Mouse (Mus musculus) CH12.LX (cell line): ENCODE data around the gene Eml6. TPM values are rescaled to one million over a fixed set of nuclear protein-coding genes. Genes with fewer than 3 reads are reported as not detected.

Source experiments
- DNase-seq: peaks from one replicate; pipeline ENCODE4 v3.0.0-alpha.2; 2013; ENCODE audit errors: extremely low read depth
- H3K27ac ChIP-seq: 2 replicates; pipeline ENCODE4 v1.5.1; 2012; ENCODE audit warnings: low read depth, mild to moderate bottlenecking, control low read depth, moderate library complexity; ENCODE audit not compliant: insufficient read depth
- H3K27me3 ChIP-seq: replicated peaks from 2 replicates; pipeline ENCODE3; 2012; ENCODE audit warnings: inconsistent platforms
- H3K36me3 ChIP-seq, 2 experiments: replicated peaks in 1 of 2; 2 replicates each; pipeline versions ENCODE3 to v1.6.1; 2012; ENCODE audit warnings: inconsistent platforms in 1 of 2, low read length in 1 of 2, mild to moderate bottlenecking in 1 of 2, mixed read lengths in 1 of 2, moderate library complexity in 1 of 2; ENCODE audit not compliant: control insufficient read depth in 1 of 2, insufficient read depth in 1 of 2
- H3K4me1 ChIP-seq, 2 experiments: 2 replicates each; pipeline ENCODE4 v1.6.1; 2012; ENCODE audit warnings: inconsistent platforms in 1 of 2, moderate library complexity in 1 of 2; ENCODE audit not compliant: insufficient read depth in 2 of 2, control insufficient read depth in 1 of 2
- H3K4me2 ChIP-seq: 2 replicates; pipeline ENCODE4 v1.6.1; 2012; ENCODE audit warnings: low read depth, mild to moderate bottlenecking, control low read depth; ENCODE audit not compliant: poor library complexity, insufficient read depth, severe bottlenecking
- H3K4me3 ChIP-seq, 3 experiments: fragments of 150-350 bp in 1 of 3; sonication (generic) in 1 of 3; replicated peaks in 1 of 3; 2 replicates each; pipeline versions ENCODE3 to v1.5.1; 2011 to 2012; ENCODE audit warnings: low read depth in 2 of 3, low read length in 2 of 3, mild to moderate bottlenecking in 2 of 3, moderate library complexity in 2 of 3, control low read depth in 1 of 3, improper control_type of control experiment in 1 of 3, inconsistent platforms in 1 of 3, mixed read lengths in 1 of 3; ENCODE audit not compliant: poor library complexity in 1 of 3
- H3K79me2 ChIP-seq: replicated peaks from 2 replicates; pipeline ENCODE4 v1.6.1; 2012; ENCODE audit warnings: mild to moderate bottlenecking, moderate library complexity; ENCODE audit not compliant: control insufficient read depth, poor library complexity, insufficient read depth, severe bottlenecking; ENCODE audit errors: extremely low read depth
- H3K9ac ChIP-seq: 2 replicates; pipeline ENCODE4 v1.6.1; 2012; ENCODE audit warnings: low read depth, mild to moderate bottlenecking, control low read depth, moderate library complexity; ENCODE audit not compliant: insufficient read depth
- H3K9me3 ChIP-seq: replicated peaks from 2 replicates; pipeline ENCODE3; 2012; ENCODE audit warnings: low read length, inconsistent platforms, mixed read lengths
- BHLHE40 ChIP-seq: IDR thresholded peaks from 2 replicates; pipeline ENCODE4 v1.6.1; 2011; ENCODE audit warnings: mild to moderate bottlenecking, low read depth, low read length, improper control_type of control experiment
- CHD1 ChIP-seq: IDR thresholded peaks from 2 replicates; pipeline ENCODE4 v1.6.1; 2012; ENCODE audit warnings: low read depth, low read length, improper control_type of control experiment, inconsistent platforms
- CHD2 ChIP-seq: IDR thresholded peaks from 2 replicates; pipeline ENCODE4 v1.6.1; 2011; ENCODE audit warnings: low read length, improper control_type of control experiment
- CTCF ChIP-seq, 2 experiments: IDR thresholded peaks in 1 of 2; conservative IDR thresholded peaks in 1 of 2; 2 replicates each; pipeline ENCODE4 v1.5.1; 2011 to 2012; ENCODE audit warnings: low read depth in 2 of 2, low read length in 2 of 2, improper control_type of control experiment in 1 of 2, inconsistent platforms in 1 of 2, mild to moderate bottlenecking in 1 of 2, moderate library complexity in 1 of 2
- ELF1 ChIP-seq: IDR thresholded peaks from 2 replicates; pipeline ENCODE4 v1.6.1; 2014; ENCODE audit warnings: low read depth, mild to moderate bottlenecking, inconsistent platforms, low read length, improper control_type of control experiment
- EP300 ChIP-seq: IDR thresholded peaks from 2 replicates; pipeline ENCODE4 v1.6.1; 2011; ENCODE audit warnings: low read length, improper control_type of control experiment
- IRF4 ChIP-seq: IDR thresholded peaks from 2 replicates; pipeline ENCODE4 v1.6.1; 2014; ENCODE audit warnings: low read depth, mild to moderate bottlenecking, inconsistent platforms, low read length, improper control_type of control experiment
- JUN ChIP-seq: IDR thresholded peaks from 2 replicates; pipeline ENCODE4 v1.6.1; 2011; ENCODE audit warnings: low read depth, mild to moderate bottlenecking, low read length, improper control_type of control experiment, moderate library complexity; ENCODE audit not compliant: insufficient read depth
- KAT2A ChIP-seq: IDR thresholded peaks from 2 replicates; pipeline ENCODE4 v1.6.1; 2012; ENCODE audit warnings: low read length, improper control_type of control experiment, inconsistent platforms; ENCODE audit not compliant: insufficient replicate concordance
- MAFK ChIP-seq: IDR thresholded peaks from 2 replicates; pipeline ENCODE4 v1.6.1; 2011; ENCODE audit warnings: low read length, improper control_type of control experiment; ENCODE audit not compliant: insufficient replicate concordance
- MAZ ChIP-seq: IDR thresholded peaks from 2 replicates; pipeline ENCODE4 v1.6.1; 2012; ENCODE audit warnings: low read depth, mild to moderate bottlenecking, inconsistent platforms, low read length, improper control_type of control experiment, moderate library complexity
- MEF2A ChIP-seq: IDR thresholded peaks from 2 replicates; pipeline ENCODE4 v1.6.1; 2014; ENCODE audit warnings: low read depth, mild to moderate bottlenecking, inconsistent platforms, low read length, improper control_type of control experiment, borderline replicate concordance
- MYC ChIP-seq: IDR thresholded peaks from 2 replicates; pipeline ENCODE4 v1.6.1; 2011; ENCODE audit warnings: low read depth, mild to moderate bottlenecking, improper control_type of control experiment, low read length
- NELFE ChIP-seq: IDR thresholded peaks from 2 replicates; pipeline ENCODE4 v1.6.1; 2011; ENCODE audit warnings: low read depth, low read length, improper control_type of control experiment
- NRF1 ChIP-seq: IDR thresholded peaks from 2 replicates; pipeline ENCODE4 v1.6.1; 2014; ENCODE audit warnings: low read depth, mild to moderate bottlenecking, inconsistent platforms, low read length, improper control_type of control experiment, moderate library complexity
- PAX5 ChIP-seq: IDR thresholded peaks from 2 replicates; pipeline ENCODE4 v1.6.1; 2012; ENCODE audit warnings: low read length, inconsistent platforms, mixed read lengths
- POLR2AphosphoS2 ChIP-seq: IDR thresholded peaks from 2 replicates; pipeline ENCODE4 v1.6.1; 2011; ENCODE audit warnings: low read depth, low read length, improper control_type of control experiment
- RAD21 ChIP-seq: IDR thresholded peaks from 2 replicates; pipeline ENCODE4 v1.6.1; 2011; ENCODE audit warnings: low read depth, mild to moderate bottlenecking, low read length, improper control_type of control experiment, moderate library complexity
- RCOR1 ChIP-seq: conservative IDR thresholded peaks from 2 replicates; pipeline ENCODE4 v1.6.1; 2012; ENCODE audit warnings: low read depth, mild to moderate bottlenecking, inconsistent platforms, low read length, improper control_type of control experiment
- SIN3A ChIP-seq: IDR thresholded peaks from 2 replicates; pipeline ENCODE4 v1.6.1; 2012; ENCODE audit warnings: low read length, improper control_type of control experiment, inconsistent platforms
- SMC3 ChIP-seq: IDR thresholded peaks from 2 replicates; pipeline ENCODE4 v1.6.1; 2011; ENCODE audit warnings: low read depth, low read length, improper control_type of control experiment
- TBP ChIP-seq: conservative IDR thresholded peaks from 2 replicates; pipeline ENCODE4 v1.6.1; 2011; ENCODE audit warnings: low read depth, low read length, improper control_type of control experiment
- TCF12 ChIP-seq: IDR thresholded peaks from 2 replicates; pipeline ENCODE4 v1.6.1; 2014; ENCODE audit warnings: low read depth, mild to moderate bottlenecking, inconsistent platforms, low read length, improper control_type of control experiment
- UBTF ChIP-seq: IDR thresholded peaks from 2 replicates; pipeline ENCODE4 v1.6.1; 2012; ENCODE audit warnings: low read depth, mild to moderate bottlenecking, inconsistent platforms, low read length, improper control_type of control experiment, moderate library complexity
- USF1 ChIP-seq: IDR thresholded peaks from 2 replicates; pipeline ENCODE4 v1.6.1; 2014; ENCODE audit warnings: low read depth, mild to moderate bottlenecking, inconsistent platforms, low read length, improper control_type of control experiment
- ZC3H11A ChIP-seq: IDR thresholded peaks from 2 replicates; pipeline ENCODE4 v1.6.1; 2012; ENCODE audit warnings: low read depth, mild to moderate bottlenecking, inconsistent platforms, low read length, improper control_type of control experiment
- ZKSCAN1 ChIP-seq: IDR thresholded peaks from 2 replicates; pipeline ENCODE4 v1.6.1; 2012; ENCODE audit warnings: low read depth, inconsistent platforms, low read length, improper control_type of control experiment, borderline replicate concordance
- ZMIZ1 ChIP-seq: IDR thresholded peaks from 2 replicates; pipeline ENCODE4 v1.6.1; 2012; ENCODE audit warnings: low read depth, mild to moderate bottlenecking, inconsistent platforms, low read length, improper control_type of control experiment
- dilution Hi-C: fragments of 300-500 bp; cut with MboI; formaldehyde crosslinking; loops from 2 replicates; pipeline ENCODE4 v1.14.3; 2020; ENCODE audit warnings: low sequenced_read_pairs; ENCODE audit not compliant: extremely low pct_unique_long_range_greater_than_20kb, extremely low pct_ligation_motif_present
- in situ Hi-C: fragments of 300-500 bp; cut with MboI; formaldehyde crosslinking; loops from 3 replicates; pipeline ENCODE4 v1.14.3; 2019; ENCODE audit warnings: low sequenced_read_pairs, low pct_ligation_motif_present, low pct_unique_long_range_greater_than_20kb, mixed read lengths
- polyA plus RNA-seq: library from polyadenylated mRNA; unstranded; fragments of >175 nt; gene quantifications from 2 replicates; pipeline ENCODE4 v1.2.1, GENCODE M21; 2012; ENCODE audit warnings: low read depth; ENCODE audit not compliant: insufficient read length
- total RNA-seq, 2 experiments: library from RNA; depleted of rRNA; stranded (reverse); fragments of 300-350 nt in 1 of 2; fragments of >200 nt in 1 of 2; gene quantifications; 2 replicates each; pipeline ENCODE4 v1.2.3; 2012 to 2014

Eml6 gene
- total and polyA plus RNA-seq, 3 experiments, result 3.1 to 3.7 (median 3.2) TPM

GRCm38 (mm10) chr11:29694754-29695153 lies 331.1 kb downstream of the Eml6 start:
- Histone ChIP-seq H3K9me3 (no peaks in the 10 kb centered on the region), H3K4me1 (peaks cover 0 to 41% of the 10 kb centered on the region in 2 experiments; a peak in 2 of 4 replicates), H3K4me2 (no peak overlapping the region), H3K4me3 (peak overlapping the region in 2 of 3 experiments; percentile 63 to 87), H3K79me2 (peaks cover 33% of the 10 kb centered on the region), H3K27me3 (no peaks in the 10 kb centered on the region), H3K9ac (peak overlapping the region; percentile 67; the same call in 1 of the 2 replicates), H3K27ac (no peak overlapping the region), H3K36me3 (peaks cover 0 to 22% of the 10 kb centered on the region in 2 experiments)
- in situ Hi-C loops (loop anchor here (5.0 to 10.0 kb wide), 4 partner anchors 52 to 420 kb away; partner anchors contain the start of genes Clhc1 and Rps27a), dilution Hi-C loops (no loop called here)
- DNase-seq, result no peak
- TF ChIP-seq USF1 (no peak), CHD1 (peak; percentile 51; the same call in 1 of the 2 replicates), NRF1 (no peak)

GRCm38 (mm10) chr11:29693576-29694410 lies 332.0 kb downstream of the Eml6 start:
- peak overlapping the region; percentile 94 for H3K4me2 ChIP-seq
- H3K36me3 ChIP-seq, result peaks cover 0 to 20% of the 10 kb centered on the region in 2 experiments
- in situ Hi-C loops (loop anchor here (5.0 to 10.0 kb wide), 4 partner anchors 51 to 419 kb away; partner anchors contain the start of genes Clhc1 and Rps27a), dilution Hi-C loops (no loop called here)
- H3K9ac ChIP-seq, result peak overlapping the region; percentile 82
- peak overlapping the region; percentile 29; the same call in 1 of the 2 replicates for H3K27ac ChIP-seq
- peak overlapping the region; percentile 63 to 87 (median 74) for H3K4me3 ChIP-seq
- peak; percentile 90 for DNase-seq
- no peaks in the 10 kb centered on the region for H3K27me3 ChIP-seq
- H3K9me3 ChIP-seq, result no peaks in the 10 kb centered on the region
- peaks cover 0 to 39% of the 10 kb centered on the region in 2 experiments; a peak in 2 of 4 replicates for H3K4me1 ChIP-seq
- H3K79me2 ChIP-seq, result peaks cover 28% of the 10 kb centered on the region
- TF ChIP-seq ZMIZ1 (0 out of 2 replicates have a peak, but pooled peaks have one; percentile 42), MEF2A (peak; percentile 62; the same call in 1 of the 2 replicates), CHD1 (0 out of 2 replicates have a peak, but pooled peaks have one; percentile 7), USF1 (no peak), RCOR1 (0 out of 2 replicates have a peak, but pooled peaks have one; percentile 39), ELF1 (peak; percentile 41), TBP (0 out of 2 replicates have a peak, but pooled peaks have one; percentile 14), PAX5 (no peak), IRF4 (peak; percentile 75), BHLHE40 (peak; percentile 88), JUN (no peak), MAFK (no peak), RAD21 (peak; percentile 68), SMC3 (peak; percentile 63), POLR2AphosphoS2 (no peak), TCF12 (peak; percentile 65; the same call in 1 of the 2 replicates), UBTF (peak; percentile 61; the same call in 1 of the 2 replicates), NELFE (peak; percentile 67; the same call in 1 of the 2 replicates), MAZ (peak; percentile 90), ZC3H11A (no peak), CTCF (conservative IDR thresholded peaks at IDR 0.05 in 1 of 2, IDR thresholded peaks at IDR 0.05 in 1 of 2; ENCODE audit: low read depth in 2 of 2, low read length in 2 of 2) (peak; percentile 47 to 94), EP300 (no peak; the same call in 1 of the 2 replicates), CHD2 (no peak; the same call in 1 of the 2 replicates), MYC (peak; percentile 81), KAT2A (0 out of 2 replicates have a peak, but pooled peaks have one; percentile 23), NRF1 (peak; percentile 43), ZKSCAN1 (no peak), SIN3A (peak; percentile 82; the same call in 1 of the 2 replicates)
